Mouse (Mus musculus) cerebellum, adult 11 months (tissue): ENCODE data around the gene Mrpl48.
"Not testable (repeated sequence)": the region's sequence is repeated elsewhere in the genome, so short reads cannot be mapped to it uniquely, and the experiment has no call there.

Experiments
- DNase-seq: peaks from one replicate; pipeline ENCODE4 v3.0.0; 2022

Gene Mrpl48

GRCm38 (mm10) chr7:100582727-100583236 lies 25.3 kb downstream of the Mrpl48 start:
- DNase-seq = peak; percentile 87

- no peak for DNase-seq
Measured at GRCm38 (mm10) chr7:100582235-100582634, 25.9 kb downstream of the Mrpl48 start.

GRCm38 (mm10) chr7:100578794-100579193 lies 29.3 kb downstream of the Mrpl48 start:
- DNase-seq = no peak

GRCm38 (mm10) chr7:100572704-100573103 lies 35.4 kb downstream of the Mrpl48 start:
- DNase-seq = peak; percentile 26

- DNase-seq = peak; percentile 55
Measured at GRCm38 (mm10) chr7:100572061-100572460, 36.0 kb downstream of the Mrpl48 start.

- no peak for DNase-seq
Measured at GRCm38 (mm10) chr7:100570930-100571715, 37.0 kb downstream of the Mrpl48 start.

- DNase-seq = no peak
Measured at GRCm38 (mm10) chr7:100569907-100570306, 38.2 kb downstream of the Mrpl48 start.

GRCm38 (mm10) chr7:100567238-100567637 lies 40.9 kb downstream of the Mrpl48 start:
- not testable (repeated sequence) for DNase-seq

GRCm38 (mm10) chr7:100561861-100562587 lies 46.1 kb downstream of the Mrpl48 start:
- DNase-seq = no peak

- DNase-seq = no peak
Measured at GRCm38 (mm10) chr7:100559331-100559730, 48.8 kb downstream of the Mrpl48 start.

GRCm38 (mm10) chr7:100557241-100557640 lies 50.9 kb downstream of the Mrpl48 start:
- no peak for DNase-seq

GRCm38 (mm10) chr7:100555431-100555951 lies 52.6 kb downstream of the Mrpl48 start:
- DNase-seq = peak; percentile 31

- DNase-seq = no peak
Measured at GRCm38 (mm10) chr7:100554939-100555338, 53.2 kb downstream of the Mrpl48 start.

GRCm38 (mm10) chr7:100550338-100551007 lies 57.6 kb downstream of the Mrpl48 start:
- peak; percentile 42 for DNase-seq

GRCm38 (mm10) chr7:100549796-100550195 lies 58.3 kb downstream of the Mrpl48 start:
- DNase-seq = no peak

GRCm38 (mm10) chr7:100547631-100548030 lies 60.5 kb downstream of the Mrpl48 start:
- no peak for DNase-seq

GRCm38 (mm10) chr7:100544437-100544836 lies 63.7 kb downstream of the Mrpl48 start:
- no peak for DNase-seq

- no peak for DNase-seq
Measured at GRCm38 (mm10) chr7:100539516-100539915, 68.6 kb downstream of the Mrpl48 start.

GRCm38 (mm10) chr7:100537519-100537902 lies 70.6 kb downstream of the Mrpl48 start:
- no peak for DNase-seq

GRCm38 (mm10) chr7:100536804-100537518 lies 71.1 kb downstream of the Mrpl48 start, which contains the start of gene Coa4:
Gene Coa4 (plus strand): TSS chr7:100537071.
- peak; percentile 86 for DNase-seq

- no peak for DNase-seq
Measured at GRCm38 (mm10) chr7:100535831-100536230, 72.3 kb downstream of the Mrpl48 start.

GRCm38 (mm10) chr7:100534216-100534615 lies 73.9 kb downstream of the Mrpl48 start:
- no peak for DNase-seq
